Comparison of ENCODE assay signal across 17 mouse cellular contexts in genomic region chr5:113807712-113808111, GRCm38 (mm10). TPM values are rescaled to one million over a fixed set of nuclear protein-coding genes. Genes with fewer than 3 reads are reported as not detected.
DNase-seq lines count a peak whose midpoint lies in the region; ATAC-seq and TF ChIP-seq lines count a peak whose summit lies in the region.
"Had no signal": no experiment of that assay in that cellular context is flagged by ENCODE, and none has a peak within 500 bp of the region (broad histone marks: within the 10 kb centered on the region; RNA-seq: fewer than 3 reads in every experiment).

No protein-coding gene starts in this region.

- H3K27ac ChIP-seq in heart, embryonic 10.5 days: peak overlapping the region; percentile 57; the same call in 1 of the 2 replicates
- H3K27ac ChIP-seq in lung, embryonic 14.5 days (ENCODE audit: low read depth): peak overlapping the region; percentile 46; the same call in 1 of the 2 replicates
- H3K27ac ChIP-seq in embryonic facial prominence, embryonic 13.5 days: peak overlapping the region; percentile 53
- peak overlapping the region; percentile 86 for H3K27ac ChIP-seq in limb, embryonic 12.5 days
- H3K27ac ChIP-seq in liver, embryonic 11.5 days (ENCODE audit: low read depth, low read length): no peak overlapping the region
- H3K27ac ChIP-seq: hindbrain, embryonic 13.5 days; liver, embryonic 14.5 days; midbrain, embryonic 15.5 days had no signal

- H3K4me2 ChIP-seq in lung, embryonic 14.5 days: no peak overlapping the region
- H3K4me2 ChIP-seq in embryonic facial prominence, embryonic 13.5 days: peak overlapping the region; percentile 12; the same call in 1 of the 2 replicates
- peak overlapping the region; percentile 32 for H3K4me2 ChIP-seq in limb, embryonic 12.5 days
- H3K4me2 ChIP-seq in liver, embryonic 11.5 days: no peak overlapping the region
- H3K4me2 ChIP-seq: hindbrain, embryonic 13.5 days; midbrain, embryonic 15.5 days had no signal

- no peaks in the 10 kb centered on the region for H3K36me3 ChIP-seq in heart, embryonic 10.5 days
- no peaks in the 10 kb centered on the region for H3K36me3 ChIP-seq in lung, embryonic 14.5 days (ENCODE audit: insufficient read depth)
- no peaks in the 10 kb centered on the region for H3K36me3 ChIP-seq in embryonic facial prominence, embryonic 13.5 days
- no peaks in the 10 kb centered on the region for H3K36me3 ChIP-seq in limb, embryonic 12.5 days
- no peaks in the 10 kb centered on the region for H3K36me3 ChIP-seq in liver, embryonic 11.5 days (ENCODE audit: control insufficient read depth, insufficient read depth, low read length)
- H3K36me3 ChIP-seq: hindbrain, embryonic 13.5 days; midbrain, embryonic 15.5 days had no signal

- TF ChIP-seq CTCF in lung, embryonic 14.5 days (IDR thresholded peaks at IDR 0.05; ENCODE audit: low read depth): no peak

- H3K4me1 ChIP-seq in heart, embryonic 10.5 days: peaks cover 14% of the 10 kb centered on the region
- peaks cover 7% of the 10 kb centered on the region; the same call in 1 of the 2 replicates for H3K4me1 ChIP-seq in lung, embryonic 14.5 days (ENCODE audit: insufficient read depth)
- peaks cover 44% of the 10 kb centered on the region for H3K4me1 ChIP-seq in embryonic facial prominence, embryonic 13.5 days
- H3K4me1 ChIP-seq in limb, embryonic 12.5 days (replicated peaks): peaks cover 54% of the 10 kb centered on the region
- H3K4me1 ChIP-seq in liver, embryonic 11.5 days (replicated peaks; ENCODE audit: control insufficient read depth, insufficient read depth, low read length): peaks cover 13% of the 10 kb centered on the region
- H3K4me1 ChIP-seq: hindbrain, embryonic 13.5 days; midbrain, embryonic 15.5 days had no signal

- H3K9ac ChIP-seq in lung, embryonic 14.5 days: no peak overlapping the region
- H3K9ac ChIP-seq in embryonic facial prominence, embryonic 13.5 days: 0 out of 2 replicates have a peak overlapping the region, but pooled peaks have one; percentile 28
- H3K9ac ChIP-seq in limb, embryonic 12.5 days (replicated peaks): no peak overlapping the region
- no peak overlapping the region for H3K9ac ChIP-seq in liver, embryonic 11.5 days (ENCODE audit: low read depth, low read length)
- H3K9ac ChIP-seq: hindbrain, embryonic 13.5 days; liver, embryonic 14.5 days; midbrain, embryonic 15.5 days had no signal

- H3K4me3 ChIP-seq in heart, embryonic 10.5 days: no peak overlapping the region
- H3K4me3 ChIP-seq in lung, embryonic 14.5 days (ENCODE audit: low read depth, low read length): no peak overlapping the region
- H3K4me3 ChIP-seq in embryonic facial prominence, embryonic 13.5 days: no peak overlapping the region
- H3K4me3 ChIP-seq in limb, embryonic 12.5 days (replicated peaks): no peak overlapping the region
- H3K4me3 ChIP-seq in liver, embryonic 11.5 days (ENCODE audit: low read depth, low read length): no peak overlapping the region
- H3K4me3 ChIP-seq: hindbrain, embryonic 13.5 days; midbrain, embryonic 15.5 days had no signal

- 38% methylated on average over 9 of the region's 9 CpGs for WGBS in heart, embryonic 10.5 days
- 40% methylated on average over 9 of the region's 9 CpGs for WGBS in lung, embryonic 14.5 days
- WGBS in embryonic facial prominence, embryonic 13.5 days: 17% methylated on average over 9 of the region's 9 CpGs
- 27% methylated on average over 9 of the region's 9 CpGs for WGBS in limb, embryonic 12.5 days
- 66% methylated on average over 9 of the region's 9 CpGs for WGBS in liver, embryonic 11.5 days

- ATAC-seq in lung, embryonic 14.5 days (ENCODE audit: insufficient read depth): peak; percentile 22
- ATAC-seq in embryonic facial prominence, embryonic 13.5 days (ENCODE audit: insufficient number of reproducible peaks, insufficient read depth, low FRiP score, low TSS enrichment, low read depth): no peak
- ATAC-seq in limb, embryonic 12.5 days (ENCODE audit: insufficient number of reproducible peaks, insufficient read depth, low FRiP score, low TSS enrichment, low read depth): no peak
- no peak for ATAC-seq in liver, embryonic 11.5 days (replicated peaks; ENCODE audit: low FRiP score)
- ATAC-seq: forebrain, embryonic 14.5 days; midbrain, embryonic 15.5 days had no signal

- H3K27me3 ChIP-seq in heart, embryonic 10.5 days (ENCODE audit: insufficient read depth, poor library complexity, severe bottlenecking): peaks cover 3% of the 10 kb centered on the region; the same call in 1 of the 2 replicates
- no peaks in the 10 kb centered on the region for H3K27me3 ChIP-seq in lung, embryonic 14.5 days (ENCODE audit: insufficient read depth, low read length)
- H3K27me3 ChIP-seq in embryonic facial prominence, embryonic 13.5 days: no peaks in the 10 kb centered on the region
- H3K27me3 ChIP-seq in limb, embryonic 12.5 days: no peaks in the 10 kb centered on the region
- H3K27me3 ChIP-seq in liver, embryonic 11.5 days (replicated peaks; ENCODE audit: control insufficient read depth, insufficient read depth, low read length): no peaks in the 10 kb centered on the region
- H3K27me3 ChIP-seq: midbrain, embryonic 15.5 days had no signal

- H3K9me3 ChIP-seq in heart, embryonic 10.5 days: no peaks in the 10 kb centered on the region
- H3K9me3 ChIP-seq in lung, embryonic 14.5 days (ENCODE audit: low read depth, low read length): no peaks in the 10 kb centered on the region
- H3K9me3 ChIP-seq in embryonic facial prominence, embryonic 13.5 days: peaks cover 8% of the 10 kb centered on the region
- H3K9me3 ChIP-seq in limb, embryonic 12.5 days: peaks cover 8% of the 10 kb centered on the region; the same call in 1 of the 2 replicates
- H3K9me3 ChIP-seq in liver, embryonic 11.5 days (ENCODE audit: control insufficient read depth, low read length): no peaks in the 10 kb centered on the region
- H3K9me3 ChIP-seq: midbrain, embryonic 15.5 days had no signal

- no peak for DNase-seq in heart, embryonic 10.5 days (ENCODE audit: low spot score)
- no peak for DNase-seq in heart, adult 11 months
- no peak for DNase-seq in lung, embryonic 14.5 days
- no peak for DNase-seq in lung, postnatal 36 days
- DNase-seq in thymus, postnatal 4 days: no peak
- DNase-seq in liver, embryonic 11.5 days (ENCODE audit: low spot score): no peak
- DNase-seq: adrenal gland, adult 2 months; cerebellum, adult 11 months; cerebellum, postnatal 14 days; kidney, adult 18-20 months; thymus, adult 2 months had no signal

RNA-seq across cellular contexts. Expression of gene Tmem119, which starts 7.4 kb away (rescaled TPM):
- 13.5 and 42.1 TPM in 2 replicates for polyA plus RNA-seq in heart, embryonic 10.5 days (2016; fragmentation: Nextera tagmentation; extraction: Ambion mirVana)
- polyA plus RNA-seq in lung, embryonic 14.5 days (2014; fragmentation: Nextera tagmentation; extraction: Ambion mirVana): 23.0 and 23.6 TPM in 2 replicates
- polyA plus RNA-seq in embryonic facial prominence, embryonic 13.5 days (2015; fragmentation: Nextera tagmentation; extraction: Ambion mirVana): 109 and 141 TPM in 2 replicates
- 236 and 242 TPM in 2 replicates for polyA plus RNA-seq in limb, embryonic 12.5 days (2016; fragmentation: Nextera tagmentation; extraction: Ambion mirVana)
- polyA plus RNA-seq in liver, embryonic 11.5 days (2014; fragmentation: Nextera tagmentation; extraction: Ambion mirVana): 15.6 and 16.9 TPM in 2 replicates

RNA-seq across cellular contexts. Expression of gene Selplg, which starts 24.7 kb away (rescaled TPM):
- polyA plus RNA-seq in heart, embryonic 10.5 days (2016; fragmentation: Nextera tagmentation; extraction: Ambion mirVana): 0.64 and 1.3 TPM in 2 replicates
- polyA plus RNA-seq in lung, embryonic 14.5 days (2014; fragmentation: Nextera tagmentation; extraction: Ambion mirVana): 2.9 and 3.4 TPM in 2 replicates
- 2.2 and 2.3 TPM in 2 replicates for polyA plus RNA-seq in embryonic facial prominence, embryonic 13.5 days (2015; fragmentation: Nextera tagmentation; extraction: Ambion mirVana)
- 1.4 and 1.8 TPM in 2 replicates for polyA plus RNA-seq in limb, embryonic 12.5 days (2016; fragmentation: Nextera tagmentation; extraction: Ambion mirVana)
- 17.1 and 17.8 TPM in 2 replicates for polyA plus RNA-seq in liver, embryonic 11.5 days (2014; fragmentation: Nextera tagmentation; extraction: Ambion mirVana)

RNA-seq across cellular contexts. Expression of gene Iscu, which starts 35.2 kb away (rescaled TPM):
- polyA plus RNA-seq in heart, embryonic 10.5 days (2016; fragmentation: Nextera tagmentation; extraction: Ambion mirVana): 98.7 and 105 TPM in 2 replicates
- polyA plus RNA-seq in lung, embryonic 14.5 days (2014; fragmentation: Nextera tagmentation; extraction: Ambion mirVana): 112 and 116 TPM in 2 replicates
- 101 and 106 TPM in 2 replicates for polyA plus RNA-seq in embryonic facial prominence, embryonic 13.5 days (2015; fragmentation: Nextera tagmentation; extraction: Ambion mirVana)
- 117 and 128 TPM in 2 replicates for polyA plus RNA-seq in limb, embryonic 12.5 days (2016; fragmentation: Nextera tagmentation; extraction: Ambion mirVana)
- polyA plus RNA-seq in liver, embryonic 11.5 days (2014; fragmentation: Nextera tagmentation; extraction: Ambion mirVana): 109 and 117 TPM in 2 replicates

RNA-seq across cellular contexts. Expression of gene Sart3, which starts 35.4 kb away (rescaled TPM):
- polyA plus RNA-seq in heart, embryonic 10.5 days (2016; fragmentation: Nextera tagmentation; extraction: Ambion mirVana): 46.0 and 63.9 TPM in 2 replicates
- 53.8 and 63.1 TPM in 2 replicates for polyA plus RNA-seq in lung, embryonic 14.5 days (2014; fragmentation: Nextera tagmentation; extraction: Ambion mirVana)
- polyA plus RNA-seq in embryonic facial prominence, embryonic 13.5 days (2015; fragmentation: Nextera tagmentation; extraction: Ambion mirVana): 63.6 and 65.7 TPM in 2 replicates
- polyA plus RNA-seq in limb, embryonic 12.5 days (2016; fragmentation: Nextera tagmentation; extraction: Ambion mirVana): 87.9 and 91.5 TPM in 2 replicates
- polyA plus RNA-seq in liver, embryonic 11.5 days (2014; fragmentation: Nextera tagmentation; extraction: Ambion mirVana): 52.0 and 54.4 TPM in 2 replicates

Comparison
In these comparisons a context has a peak if more than half of its experiments do, and no peak if none do; other contexts are left out.
1. H3K4me2 ChIP-seq: peak in embryonic facial prominence, embryonic 13.5 days (single experiment) and limb, embryonic 12.5 days (single experiment); none in lung, embryonic 14.5 days (single experiment) and liver, embryonic 11.5 days (single experiment).